Mouse (Mus musculus) midbrain, embryonic 16.5 days (tissue): ENCODE measurements at regions not wholly inside any gene's neighbourhood (a gene's known extent, or its start where the extent isn't known, plus 50 kb on each side); places are given as distances from the start of the nearest gene placed in this dataset.

Source experiments
- ATAC-seq: fragments of 200-750 bp; cut with Nextera tagmentation; 2 replicates; pipeline ENCODE4 v1.8.0; 2017; ENCODE audit warnings: moderate TSS enrichment
- H3K27ac ChIP-seq: fragments of 300-500 bp; sonication (generic); 2 replicates; pipeline ENCODE4 v1.5.1; 2014; ENCODE audit warnings: mild to moderate bottlenecking, low read length, mixed read lengths
- H3K27me3 ChIP-seq: fragments of 300-500 bp; sonication (generic); 2 replicates; pipeline ENCODE4 v1.6.1; 2014; ENCODE audit warnings: low read depth, low read length, mixed read lengths; ENCODE audit not compliant: control insufficient read depth, insufficient read depth
- H3K36me3 ChIP-seq: fragments of 300-500 bp; sonication (generic); 2 replicates; pipeline ENCODE4 v1.6.1; 2014; ENCODE audit warnings: mild to moderate bottlenecking, low read length, moderate library complexity, mixed read lengths; ENCODE audit not compliant: control insufficient read depth, insufficient read depth
- H3K4me1 ChIP-seq: fragments of 300-500 bp; sonication (generic); 2 replicates; pipeline ENCODE4 v1.6.1; 2014; ENCODE audit warnings: mild to moderate bottlenecking, low read length, mixed read lengths; ENCODE audit not compliant: control insufficient read depth, insufficient read depth
- H3K4me2 ChIP-seq: fragments of 300-500 bp; sonication (generic); 2 replicates; pipeline ENCODE4 v1.6.1; 2014; ENCODE audit warnings: mild to moderate bottlenecking, low read length, mixed read lengths
- H3K4me3 ChIP-seq: fragments of 300-500 bp; sonication (generic); 2 replicates; pipeline ENCODE4 v1.5.1; 2014; ENCODE audit warnings: low read depth, mild to moderate bottlenecking, low read length, moderate library complexity, mixed read lengths
- H3K9ac ChIP-seq: fragments of 300-500 bp; sonication (generic); 2 replicates; pipeline ENCODE4 v1.6.1; 2014; ENCODE audit warnings: low read depth, low read length, mixed read lengths
- H3K9me3 ChIP-seq: fragments of 300-500 bp; sonication (generic); replicated peaks from 2 replicates; pipeline ENCODE4 v1.6.1; 2014; ENCODE audit warnings: mild to moderate bottlenecking, low read length, mixed read lengths; ENCODE audit not compliant: control insufficient read depth, poor library complexity, severe bottlenecking
- WGBS: fragments of 180-500 bp; shearing (Covaris S2); extraction: QIAGEN DNeasy Blood & Tissue Kit; methylation state at CpG from one replicate; pipeline ENCODE4 v1.1.7; 2014; 5-methylcytosine and 5-hydroxymethylcytosine counted together

GRCm38 (mm10) chr9:27701559-27701958 is 89.0 kb upstream of the Opcml start:
- Histone ChIP-seq H3K4me3 (no peak overlapping the region), H3K9ac (no peak overlapping the region), H3K9me3 (no peaks in the 10 kb centered on the region), H3K27ac (no peak overlapping the region), H3K4me2 (no peak overlapping the region), H3K4me1 (no peaks in the 10 kb centered on the region), H3K36me3 (no peaks in the 10 kb centered on the region), H3K27me3 (no peaks in the 10 kb centered on the region)
- ATAC-seq, result no peak
- WGBS, result 88% methylated on average over 9 of the region's 9 CpGs

DNA sequence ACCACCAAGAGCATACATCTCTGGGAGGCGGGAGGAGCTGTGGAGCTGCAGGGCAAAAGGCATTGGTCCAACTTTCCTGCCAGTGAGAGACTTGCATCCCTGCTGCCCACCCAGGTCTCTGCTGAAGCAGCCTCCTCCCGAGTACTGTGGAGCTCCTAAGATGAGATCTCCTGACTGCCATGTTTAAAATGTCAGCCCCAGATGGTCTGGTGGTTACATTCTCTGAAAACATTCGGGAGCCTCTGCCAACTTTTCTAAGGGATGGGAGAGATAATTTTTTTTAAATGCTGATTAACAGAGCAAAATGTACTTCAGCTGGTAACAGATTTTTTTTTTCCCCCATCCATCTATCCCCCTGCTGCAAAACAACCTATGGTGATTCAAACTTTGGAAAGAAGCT is 88.4 kb upstream of the Opcml start:
- WGBS, result 77% methylated on average over 3 of the region's 3 CpGs
- Histone ChIP-seq H3K27ac (no peak overlapping the region), H3K9me3 (no peaks in the 10 kb centered on the region), H3K4me1 (no peaks in the 10 kb centered on the region), H3K4me3 (no peak overlapping the region), H3K9ac (no peak overlapping the region), H3K36me3 (no peaks in the 10 kb centered on the region), H3K27me3 (no peaks in the 10 kb centered on the region), H3K4me2 (no peak overlapping the region)
- no peak for ATAC-seq

DNA sequence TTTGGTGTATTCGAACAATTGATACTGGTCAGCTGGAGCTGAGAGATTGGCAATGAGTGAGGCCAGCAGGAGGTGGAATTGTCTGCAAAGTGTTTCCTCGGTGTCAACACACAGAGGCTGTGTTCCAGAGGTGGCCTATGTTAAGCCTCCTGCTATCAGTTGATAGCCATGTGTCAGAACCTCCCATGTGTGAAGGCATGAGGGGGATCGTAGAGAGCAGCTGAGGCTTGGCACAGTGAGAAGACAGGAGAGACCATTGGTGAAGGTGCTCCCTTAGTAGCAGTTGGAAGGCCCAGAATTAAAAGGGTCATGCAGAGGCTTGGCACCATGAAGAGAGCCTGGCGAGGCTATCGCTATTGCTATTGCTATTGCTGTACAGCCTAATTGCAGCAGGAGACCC is 86.6 kb upstream of the Opcml start:
- H3K27ac ChIP-seq, result no peak overlapping the region
- no peak overlapping the region for H3K9ac ChIP-seq
- H3K4me1 ChIP-seq, result no peaks in the 10 kb centered on the region
- ATAC-seq, result no peak
- H3K9me3 ChIP-seq, result no peaks in the 10 kb centered on the region
- no peaks in the 10 kb centered on the region for H3K36me3 ChIP-seq
- WGBS, result 76% methylated on average over 5 of the region's 5 CpGs
- no peak overlapping the region for H3K4me3 ChIP-seq
- H3K27me3 ChIP-seq, result no peaks in the 10 kb centered on the region
- H3K4me2 ChIP-seq, result no peak overlapping the region

DNA sequence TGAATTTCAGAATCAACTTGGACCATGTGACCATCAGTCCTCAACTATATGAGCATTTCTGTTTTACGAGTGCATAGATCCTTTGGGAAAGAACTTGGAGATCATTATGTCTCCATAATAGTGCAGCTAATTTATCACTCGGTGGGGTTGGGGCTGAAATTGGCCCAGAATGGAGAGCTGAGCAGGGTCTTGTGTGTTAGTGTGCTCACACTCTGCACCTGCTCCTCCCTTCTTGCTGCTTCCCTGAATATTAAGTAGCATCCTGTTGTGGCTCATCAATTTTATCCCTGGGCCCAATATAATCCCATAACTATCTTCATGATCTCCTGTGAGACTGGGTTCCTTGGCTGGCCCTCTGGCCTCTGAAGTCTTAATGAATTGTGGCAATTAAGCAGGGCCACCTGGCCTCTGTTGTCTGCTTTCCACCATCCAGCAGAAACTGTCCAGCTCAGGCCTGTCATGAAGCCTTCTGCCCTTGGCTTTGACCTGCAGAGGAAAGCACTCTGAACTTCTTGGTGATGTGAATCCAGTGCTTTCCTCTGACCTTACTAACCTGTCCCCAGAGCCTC is 66.7 kb upstream of the Opcml start:
- 45% methylated on average over 2 of the region's 2 CpGs for WGBS
- Histone ChIP-seq H3K27me3 (no peaks in the 10 kb centered on the region), H3K4me3 (no peak overlapping the region), H3K4me1 (0 out of 2 replicates have a peak, but pooled peaks cover 1% of the 10 kb centered on the region), H3K9me3 (no peaks in the 10 kb centered on the region), H3K9ac (no peak overlapping the region), H3K36me3 (no peaks in the 10 kb centered on the region), H3K4me2 (no peak overlapping the region), H3K27ac (no peak overlapping the region)
- no peak for ATAC-seq

DNA sequence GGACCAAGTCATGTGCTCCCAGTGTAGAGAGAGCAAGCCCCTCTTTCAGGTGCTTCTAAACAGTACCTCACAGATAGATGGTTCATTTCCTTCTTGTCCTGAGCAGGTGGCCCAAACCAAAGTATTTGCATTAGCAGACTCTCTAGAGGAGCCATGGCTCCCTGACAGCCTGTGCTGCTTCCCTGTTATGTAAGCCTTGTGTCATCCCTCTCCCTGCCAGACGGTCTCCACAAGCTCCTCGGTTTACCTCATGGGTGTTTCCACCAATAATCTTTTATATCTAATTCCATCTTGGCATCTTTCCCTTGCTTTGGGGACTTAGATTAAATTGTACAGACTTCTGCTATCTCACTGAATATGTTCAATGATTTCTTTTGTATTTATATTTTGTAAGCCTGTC is 66.0 kb upstream of the Opcml start:
- ATAC-seq, result no peak
- WGBS, result 71% methylated on average over 2 of the region's 2 CpGs
- no peak overlapping the region for H3K27ac ChIP-seq
- H3K9ac ChIP-seq, result no peak overlapping the region
- H3K4me2 ChIP-seq, result no peak overlapping the region
- no peaks in the 10 kb centered on the region for H3K27me3 ChIP-seq
- H3K36me3 ChIP-seq, result no peaks in the 10 kb centered on the region
- H3K9me3 ChIP-seq, result no peaks in the 10 kb centered on the region
- peaks cover 5% of the 10 kb centered on the region; the same call in 1 of the 2 replicates for H3K4me1 ChIP-seq
- H3K4me3 ChIP-seq, result no peak overlapping the region

DNA sequence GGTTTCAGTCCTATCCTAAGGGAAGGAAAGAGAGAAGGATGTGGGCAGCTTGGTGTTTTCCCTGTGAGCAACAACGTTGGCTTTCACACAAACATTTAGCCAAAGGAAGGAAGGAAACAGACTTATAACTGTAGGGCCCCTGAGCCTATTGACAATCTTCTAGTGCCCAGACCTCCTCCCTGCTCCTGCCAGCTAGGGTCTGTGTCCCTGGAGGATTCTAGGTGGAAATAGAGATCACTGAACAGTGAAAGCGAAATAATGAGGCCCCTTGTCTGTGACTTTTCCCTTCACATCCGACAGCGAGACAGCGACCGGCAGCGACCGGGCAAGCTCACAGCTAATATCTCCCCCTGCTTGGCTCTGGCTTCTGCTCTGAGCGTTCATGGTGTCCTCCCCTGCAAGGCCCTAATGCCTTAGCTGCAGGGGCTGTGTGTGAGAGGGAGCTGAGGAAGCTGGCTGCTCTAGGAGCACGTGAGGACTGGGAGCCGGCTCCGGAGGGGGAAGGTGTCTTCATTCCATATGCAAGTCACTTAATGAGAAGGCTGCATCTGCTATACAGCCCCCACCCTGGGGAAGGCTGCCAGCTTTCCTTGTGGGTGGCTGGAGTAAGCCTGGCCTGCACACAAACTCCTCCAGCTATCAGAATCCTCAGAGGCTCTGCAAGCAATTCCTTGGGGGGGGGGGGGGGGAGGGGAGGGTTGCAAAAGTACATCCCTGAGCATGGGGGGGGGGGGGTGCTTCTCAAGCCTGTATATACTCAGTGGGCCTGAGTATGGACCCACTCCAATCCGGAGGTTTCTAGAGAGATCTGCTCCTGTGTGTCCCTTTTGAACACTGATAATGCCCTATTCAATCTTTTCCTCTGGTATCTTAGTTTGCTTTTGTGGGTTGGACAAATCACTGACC is 61.7 kb upstream of the Opcml start:
- ATAC-seq, result peak; percentile 90
- Histone ChIP-seq H3K27ac (peak overlapping the region; percentile 51), H3K9ac (peak overlapping the region; percentile 8), H3K4me3 (no peak overlapping the region), H3K36me3 (no peaks in the 10 kb centered on the region), H3K9me3 (no peaks in the 10 kb centered on the region), H3K27me3 (no peaks in the 10 kb centered on the region), H3K4me1 (peaks cover 5% of the 10 kb centered on the region; the same call in 1 of the 2 replicates), H3K4me2 (peak overlapping the region; percentile 39)
- WGBS, result 3% methylated on average over 13 of the region's 13 CpGs

DNA sequence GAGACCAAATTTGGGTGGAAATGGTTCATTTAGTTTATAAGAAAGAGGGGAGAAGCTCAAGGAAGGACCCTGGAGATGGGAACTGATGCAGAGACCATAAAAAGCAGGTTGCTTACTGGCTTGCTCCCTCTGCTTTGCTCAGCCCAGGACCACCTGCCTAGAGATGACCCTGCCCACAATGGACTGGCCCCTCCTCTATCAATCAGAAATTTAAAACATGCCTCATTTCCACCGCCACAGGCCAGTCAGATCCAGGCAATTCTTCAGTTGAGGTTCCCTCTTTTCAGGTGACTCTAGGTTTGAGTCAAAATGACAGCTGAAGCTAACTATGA is 61.1 kb upstream of the Opcml start:
- Histone ChIP-seq H3K27me3 (no peaks in the 10 kb centered on the region), H3K9ac (no peak overlapping the region), H3K4me1 (peaks cover 5% of the 10 kb centered on the region; the same call in 1 of the 2 replicates), H3K4me3 (no peak overlapping the region), H3K9me3 (no peaks in the 10 kb centered on the region), H3K27ac (no peak overlapping the region), H3K36me3 (no peaks in the 10 kb centered on the region), H3K4me2 (no peak overlapping the region)
- 73% methylated on average over 1 of the region's 1 CpGs for WGBS
- ATAC-seq, result no peak; the same call in 1 of the 2 replicates

- 32% methylated on average over 3 of the region's 3 CpGs for WGBS
- ATAC-seq, result no peak
Observed at GRCm38 (mm10) chr9:27739287-27739686, 51.3 kb upstream of the Opcml start.

More at GRCm38 (mm10) chr9:27739287-27739686, 51.3 kb upstream of the Opcml start:
- no peak overlapping the region for H3K27ac ChIP-seq
- no peaks in the 10 kb centered on the region for H3K27me3 ChIP-seq
- no peak overlapping the region for H3K9ac ChIP-seq
- H3K36me3 ChIP-seq, result no peaks in the 10 kb centered on the region
- no peaks in the 10 kb centered on the region for H3K4me1 ChIP-seq
- no peak overlapping the region for H3K4me3 ChIP-seq
- no peak overlapping the region for H3K4me2 ChIP-seq
- no peaks in the 10 kb centered on the region for H3K9me3 ChIP-seq
